Mouse (Mus musculus) heart, postnatal 0 days (tissue): ENCODE measurements at regions not wholly inside any gene's neighbourhood (a gene's known extent, or its start where the extent isn't known, plus 50 kb on each side); places are given as distances from the start of the nearest gene placed in this dataset.

Source experiments
- ATAC-seq: fragments of 200-750 bp; cut with Nextera tagmentation; 2 replicates; pipeline ENCODE4 v1.8.0; 2017; ENCODE audit warnings: low read depth, moderate number of reproducible peaks, moderate library complexity; ENCODE audit not compliant: insufficient read depth
- DNase-seq: peaks from one replicate; pipeline ENCODE4 v3.0.0-alpha.2; 2016; ENCODE audit warnings: low spot score
- H3K27ac ChIP-seq: fragments of 300-500 bp; sonication (generic); 2 replicates; pipeline ENCODE4 v1.5.1; 2014; ENCODE audit warnings: low read depth, mild to moderate bottlenecking
- H3K27me3 ChIP-seq: fragments of 300-500 bp; sonication (generic); 2 replicates; pipeline ENCODE4 v1.6.1; 2014; ENCODE audit warnings: low read length, mixed read lengths; ENCODE audit not compliant: control insufficient read depth, insufficient read depth
- H3K36me3 ChIP-seq: fragments of 300-500 bp; sonication (generic); replicated peaks from 2 replicates; pipeline ENCODE4 v1.6.1; 2014; ENCODE audit warnings: low read length, mixed read lengths; ENCODE audit not compliant: control insufficient read depth, insufficient read depth
- H3K4me1 ChIP-seq: fragments of 300-500 bp; sonication (generic); 2 replicates; pipeline ENCODE4 v1.6.1; 2014; ENCODE audit warnings: antibody characterized with exemption; ENCODE audit not compliant: control insufficient read depth, insufficient read depth
- H3K4me2 ChIP-seq: fragments of 300-500 bp; sonication (generic); 2 replicates; pipeline ENCODE4 v1.6.1; 2014; ENCODE audit warnings: low read depth, mild to moderate bottlenecking, low read length, moderate library complexity
- H3K4me3 ChIP-seq: fragments of 300-500 bp; sonication (generic); 2 replicates; pipeline ENCODE4 v1.5.1; 2014; ENCODE audit warnings: low read depth, low read length
- H3K9ac ChIP-seq: fragments of 300-500 bp; sonication (generic); replicated peaks from 2 replicates; pipeline ENCODE4 v1.6.1; 2014; ENCODE audit warnings: low read depth, low read length, mixed read lengths
- H3K9me3 ChIP-seq: fragments of 300-500 bp; sonication (generic); replicated peaks from 2 replicates; pipeline ENCODE4 v1.6.1; 2016; ENCODE audit warnings: low read length; ENCODE audit not compliant: control insufficient read depth
- CTCF ChIP-seq: IDR thresholded peaks from 2 replicates; pipeline ENCODE4 v1.5.1; 2016; ENCODE audit warnings: antibody characterized with exemption, control low read depth, low read depth
- EP300 ChIP-seq: IDR thresholded peaks from 2 replicates; pipeline ENCODE4 v1.6.1; 2016; ENCODE audit warnings: antibody characterized with exemption, low read depth
- WGBS: fragments of 180-500 bp; shearing (Covaris S2); extraction: QIAGEN DNeasy Blood & Tissue Kit; methylation state at CpG from one replicate; pipeline ENCODE4 v1.1.7; 2014; 5-methylcytosine and 5-hydroxymethylcytosine counted together

- H3K9ac ChIP-seq, result no peak overlapping the region
- no peaks in the 10 kb centered on the region for H3K27me3 ChIP-seq
- TF ChIP-seq CTCF (no peak), EP300 (no peak)
- DNase-seq (no peak), ATAC-seq (no peak)
- no peak overlapping the region for H3K27ac ChIP-seq
- no peak overlapping the region for H3K4me3 ChIP-seq
- H3K9me3 ChIP-seq, result no peaks in the 10 kb centered on the region
- no peaks in the 10 kb centered on the region for H3K36me3 ChIP-seq
- no peaks in the 10 kb centered on the region for H3K4me1 ChIP-seq
- H3K4me2 ChIP-seq, result no peak overlapping the region
- WGBS, result 88% methylated on average over 8 of the region's 8 CpGs
Observed at GRCm38 (mm10) chr9:117744906-117745305, 115.2 kb upstream of the Rbms3 start.

GRCm38 (mm10) chr9:117729366-117729765 lies 99.7 kb upstream of the Rbms3 start:
- Histone ChIP-seq H3K4me2 (no peak overlapping the region), H3K36me3 (no peaks in the 10 kb centered on the region), H3K4me1 (no peaks in the 10 kb centered on the region), H3K4me3 (no peak overlapping the region), H3K9ac (no peak overlapping the region), H3K27me3 (no peaks in the 10 kb centered on the region), H3K27ac (no peak overlapping the region), H3K9me3 (0 out of 2 replicates have a peak, but pooled peaks cover 2% of the 10 kb centered on the region)
- ATAC-seq (no peak), DNase-seq (no peak)
- no peak for TF ChIP-seq EP300
- TF ChIP-seq CTCF, result no peak
- WGBS, result 72% methylated on average over 6 of the region's 6 CpGs

DNA sequence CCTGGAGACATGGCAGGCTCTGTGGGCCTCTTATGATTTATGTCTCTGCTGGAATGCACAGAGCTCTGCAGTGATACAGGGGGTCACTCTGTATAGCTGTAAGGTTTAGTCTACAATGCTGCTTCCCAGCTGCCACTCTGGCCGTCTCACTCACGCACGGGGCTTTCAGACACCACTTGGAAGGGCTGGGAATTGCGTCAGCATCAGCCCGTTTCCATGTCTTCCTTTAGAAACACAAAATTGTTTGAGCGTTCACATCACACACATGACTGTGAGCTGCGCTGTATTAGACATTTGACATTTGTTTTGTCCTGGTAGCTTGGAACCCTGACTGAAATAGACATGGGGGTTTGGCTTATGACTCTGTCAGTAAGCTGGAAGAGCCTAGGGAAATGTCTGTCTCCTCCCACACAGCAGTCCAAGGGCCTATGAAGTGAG lies 90.5 kb upstream of the Rbms3 start:
- ATAC-seq, result no peak
- no peak overlapping the region for H3K4me2 ChIP-seq
- H3K4me3 ChIP-seq, result no peak overlapping the region
- 77% methylated on average over 7 of the region's 7 CpGs for WGBS
- no peak overlapping the region for H3K9ac ChIP-seq
- no peaks in the 10 kb centered on the region for H3K4me1 ChIP-seq
- no peaks in the 10 kb centered on the region for H3K9me3 ChIP-seq
- H3K36me3 ChIP-seq, result no peaks in the 10 kb centered on the region
- no peak for DNase-seq
- TF ChIP-seq EP300 (no peak), CTCF (no peak)
- H3K27ac ChIP-seq, result no peak overlapping the region
- H3K27me3 ChIP-seq, result no peaks in the 10 kb centered on the region

DNA sequence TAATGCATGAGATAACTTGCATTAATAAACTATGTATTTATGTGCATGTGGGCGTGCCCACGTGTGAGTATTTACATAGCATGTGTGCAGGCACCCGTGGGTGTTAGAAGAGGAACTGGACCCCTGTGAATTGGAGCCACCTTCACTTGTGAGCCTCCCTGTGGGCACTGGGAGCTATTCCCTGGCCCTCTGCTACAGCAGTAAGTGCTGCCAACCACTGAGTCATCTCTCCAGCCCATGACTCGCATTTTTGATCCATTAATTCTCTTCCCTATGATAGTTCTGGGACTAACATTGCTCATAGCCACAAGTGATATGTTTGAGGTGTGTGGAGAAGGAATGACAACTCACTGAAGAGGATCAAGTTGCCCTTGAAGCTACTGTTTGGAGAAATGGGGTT lies 87.6 kb upstream of the Rbms3 start:
- Histone ChIP-seq H3K36me3 (no peaks in the 10 kb centered on the region), H3K4me3 (no peak overlapping the region), H3K9me3 (no peaks in the 10 kb centered on the region), H3K4me2 (no peak overlapping the region), H3K27ac (no peak overlapping the region), H3K27me3 (no peaks in the 10 kb centered on the region), H3K4me1 (no peaks in the 10 kb centered on the region), H3K9ac (no peak overlapping the region)
- no peak for ATAC-seq
- TF ChIP-seq EP300 (no peak), CTCF (no peak)
- DNase-seq, result no peak
- WGBS, result 67% methylated on average over 4 of the region's 4 CpGs

GRCm38 (mm10) chr9:117716476-117716875 lies 86.8 kb upstream of the Rbms3 start:
- Histone ChIP-seq H3K9me3 (no peaks in the 10 kb centered on the region), H3K27me3 (no peaks in the 10 kb centered on the region), H3K4me3 (no peak overlapping the region), H3K27ac (no peak overlapping the region), H3K4me1 (no peaks in the 10 kb centered on the region), H3K4me2 (no peak overlapping the region), H3K9ac (no peak overlapping the region), H3K36me3 (no peaks in the 10 kb centered on the region)
- TF ChIP-seq CTCF, result no peak
- TF ChIP-seq EP300, result no peak
- ATAC-seq (no peak), DNase-seq (no peak)
- 75% methylated on average over 6 of the region's 6 CpGs for WGBS
